Mouse (Mus musculus): ENCODE measurements around the gene Foxo4.

Foxo4 gene

GRCm38 (mm10) chrX:101253952-101254729, at the start of gene Foxo4:
Gene Foxo4, plus strand, starts transcription at chrX:101254528.
- DNase-seq = peak; percentile 82 to 91

GRCm38 (mm10) chrX:101221834-101222795, 32.2 kb upstream of the Foxo4 start, which contains the start of gene Snx12:
Gene Snx12, minus strand, starts transcription at chrX:101222563.
- peak; percentile 68 to 83 for DNase-seq

GRCm38 (mm10) chrX:101222796-101223162, 31.5 kb upstream of the Foxo4 start:
- DNase-seq = no peak

DNA sequence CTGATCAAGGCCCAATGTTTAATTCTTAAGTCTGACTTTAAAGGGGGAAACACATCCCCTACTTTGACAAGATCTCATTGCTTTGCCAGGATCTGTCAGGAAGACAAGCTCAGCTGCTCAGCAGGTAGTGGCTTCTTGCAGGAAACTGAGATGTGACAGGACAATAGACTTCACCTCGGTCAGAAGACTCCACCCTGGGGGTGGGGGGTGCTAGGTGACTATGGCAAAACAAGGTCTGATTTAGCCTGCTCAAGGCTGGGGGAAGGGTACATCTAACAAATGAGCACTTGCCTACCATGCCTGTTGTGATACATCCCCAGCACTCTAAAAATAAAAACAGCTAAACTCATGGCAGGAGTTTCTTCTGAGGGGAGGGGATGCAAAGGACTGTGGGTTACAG, 9.3 kb upstream of the Foxo4 start:
- no peak for DNase-seq

DNA sequence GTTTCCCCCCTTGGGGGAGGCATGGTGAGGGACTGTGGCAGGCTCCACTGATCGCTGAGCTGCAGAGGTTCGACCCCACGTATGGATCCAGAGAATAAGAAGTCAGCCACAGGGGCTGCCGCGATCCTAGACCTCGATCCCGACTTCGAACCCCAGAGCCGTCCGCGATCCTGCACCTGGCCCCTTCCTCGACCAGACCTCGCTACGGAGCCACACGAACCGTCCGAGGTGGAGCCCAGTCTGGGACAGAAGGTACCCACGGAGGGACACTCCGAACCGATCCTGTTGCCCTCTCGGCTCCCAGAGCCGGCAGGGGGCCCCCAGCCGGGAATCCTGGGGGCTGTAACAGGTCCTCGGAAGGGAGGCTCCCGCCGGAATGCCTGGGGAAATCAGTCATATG, 412 bp downstream of the Foxo4 start:
- no peak for DNase-seq

DNA sequence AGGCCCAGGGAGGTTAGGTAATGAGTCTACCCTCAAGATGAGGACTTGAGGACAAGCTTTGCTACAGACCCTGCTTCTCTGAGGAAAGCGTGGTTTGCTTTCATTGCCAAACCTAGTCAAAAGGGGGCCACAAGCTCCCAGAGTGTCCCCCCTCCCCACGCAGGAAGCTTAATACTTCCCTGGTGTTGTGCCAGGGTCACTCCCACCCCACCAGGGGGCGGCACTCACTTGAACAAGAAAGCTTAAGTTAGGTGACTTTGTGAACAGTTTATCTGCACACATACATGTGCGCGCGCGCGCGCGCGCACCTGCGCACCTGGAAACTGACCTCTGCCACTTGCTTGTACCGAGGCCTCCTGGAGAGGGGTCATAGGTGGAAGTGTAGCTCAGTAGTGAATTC, 2.3 kb downstream of the Foxo4 start:
- DNase-seq = peak in 1 of 2 experiments; percentile 51

GRCm38 (mm10) chrX:101260441-101261325, 6.4 kb downstream of the Foxo4 start:
- peak; percentile 15 to 26 for DNase-seq

- DNase-seq = no peak
These were observed 9.6 kb downstream of the Foxo4 start, which contains the start of gene Gm614 for GRCm38 (mm10) chrX:101263892-101264291. Gene Gm614, minus strand, starts transcription at chrX:101263992.

GRCm38 (mm10) chrX:101266631-101267030, 12.3 kb downstream of the Foxo4 start:
- no peak for DNase-seq

DNA sequence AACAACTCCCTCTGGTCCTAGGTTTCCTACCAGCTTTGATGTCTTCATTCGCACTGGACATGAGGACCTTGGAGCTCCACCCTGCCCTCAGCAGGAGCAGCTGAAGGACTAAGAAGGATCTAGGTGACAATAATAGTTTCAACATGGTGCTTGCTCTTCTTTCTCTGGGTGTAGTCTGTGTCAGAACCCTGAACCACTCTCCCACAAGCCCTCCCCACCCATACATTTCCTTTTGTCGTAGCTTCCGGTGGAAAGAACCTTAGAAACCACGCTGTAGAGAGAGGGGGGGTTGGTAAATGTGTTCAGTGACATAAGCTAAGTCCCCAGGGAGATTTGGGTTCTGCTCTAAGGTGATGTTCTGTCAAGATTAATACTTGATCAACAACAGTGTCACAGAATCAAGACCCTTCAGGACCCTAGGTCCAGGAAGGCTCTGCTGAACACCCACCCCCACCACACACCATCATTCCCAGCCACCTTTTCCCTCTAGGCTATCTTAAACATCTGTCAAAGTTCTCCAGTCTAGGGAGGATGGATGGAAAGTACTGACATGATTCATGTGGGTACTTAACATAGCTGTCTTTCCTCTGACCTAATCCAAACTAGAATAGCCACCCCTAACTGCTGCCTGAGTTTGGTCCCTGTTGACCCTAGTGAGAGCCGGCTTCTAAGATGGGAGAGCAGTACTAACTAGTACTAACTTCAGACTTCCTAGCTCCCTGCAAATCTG, 13.9 kb downstream of the Foxo4 start, which contains the start of gene Il2rg:
Gene Il2rg, minus strand, starts transcription at position 231 of the 730 bp plus-strand sequence.
- DNase-seq = peak; percentile 39 to 60

DNA sequence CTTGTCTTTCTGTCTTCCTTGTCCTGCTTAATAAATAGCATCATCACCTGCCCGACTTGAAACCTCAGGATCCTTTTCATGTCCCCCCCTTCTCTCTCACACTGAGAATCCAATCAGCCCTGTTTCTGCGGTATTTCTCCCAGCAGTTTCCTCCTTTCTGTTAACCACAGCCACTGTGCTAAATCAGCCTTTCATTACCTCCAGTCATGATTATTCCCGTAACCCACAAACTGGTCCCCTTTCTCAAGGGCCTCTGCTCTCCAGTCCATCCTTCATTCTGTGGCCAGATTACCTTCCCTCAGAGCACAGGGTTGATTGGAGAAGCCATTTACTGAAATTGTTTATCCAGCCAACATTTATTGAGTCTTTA, 14.4 kb downstream of the Foxo4 start, which contains the start of gene Gm20489:
Gene Gm20489, minus strand, starts transcription at position 269 of the 370 bp plus-strand sequence.
- DNase-seq = no peak

DNA sequence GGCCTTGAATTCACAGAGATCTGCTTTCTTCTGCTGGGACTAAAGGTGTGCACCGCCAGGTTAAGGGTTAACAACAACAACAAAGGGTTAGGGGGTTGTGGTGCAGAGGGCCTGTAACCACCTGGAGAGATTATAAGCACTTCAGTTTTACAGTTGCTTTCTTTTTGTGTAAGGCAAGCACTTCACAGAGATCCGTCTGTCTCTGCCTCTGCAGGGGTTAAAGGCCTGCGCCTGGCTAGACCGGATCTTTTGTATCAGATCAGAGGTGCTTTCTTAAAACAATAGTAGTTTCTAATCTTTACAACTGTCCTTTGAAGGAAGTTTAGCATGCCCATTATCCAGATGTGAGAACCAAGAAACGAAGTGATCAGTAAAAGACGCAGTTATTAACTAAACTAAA, 19.1 kb downstream of the Foxo4 start:
- peak in 1 of 2 experiments; percentile 38 for DNase-seq

DNA sequence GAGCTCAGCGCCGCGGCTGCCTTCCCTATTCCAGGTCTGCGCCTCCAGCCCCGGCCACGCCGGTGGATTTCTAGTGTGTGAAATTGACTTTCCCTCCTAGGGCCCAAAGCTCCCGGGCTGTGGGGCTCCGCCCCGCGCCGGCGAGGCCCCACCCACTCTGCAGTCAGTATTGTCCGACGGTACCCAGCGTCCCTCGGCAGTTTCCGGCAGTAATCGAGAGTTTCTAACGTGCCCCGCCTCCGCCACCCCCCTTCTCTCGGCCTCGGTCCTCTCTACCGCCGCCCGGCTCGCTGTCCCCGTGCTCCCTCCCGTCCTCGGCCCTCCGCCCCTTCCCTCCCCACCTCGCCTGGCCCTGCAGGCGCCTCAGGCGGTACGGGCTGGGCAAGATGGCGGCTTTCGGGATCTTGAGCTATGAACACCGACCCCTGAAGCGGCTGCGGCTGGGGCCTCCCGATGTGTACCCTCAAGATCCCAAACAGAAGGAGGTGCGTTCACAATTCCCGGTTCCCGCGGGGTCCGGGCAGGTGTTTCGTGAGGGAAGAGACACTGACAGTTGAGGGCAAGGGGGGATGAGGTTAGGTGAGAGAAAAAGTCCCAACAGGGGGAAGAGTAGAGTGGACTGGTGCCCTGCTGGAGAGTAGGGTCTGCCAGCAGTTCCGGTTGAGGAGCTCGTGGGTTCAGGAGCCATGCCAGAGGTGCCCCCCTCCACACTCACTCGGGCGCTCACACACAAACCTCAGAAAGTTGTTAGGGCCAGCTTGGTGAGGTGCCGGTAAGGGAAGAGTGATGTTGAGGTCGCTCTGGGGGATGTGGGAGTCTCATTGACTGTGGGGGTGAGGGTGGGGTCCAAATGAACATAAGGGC, 19.8 kb downstream of the Foxo4 start, which contains the start of gene Med12:
Gene Med12, plus strand, starts transcription at position 156 of the 864 bp plus-strand sequence.
- peak; percentile 74 to 83 for DNase-seq

GRCm38 (mm10) chrX:101282813-101283212, 28.5 kb downstream of the Foxo4 start:
- no peak for DNase-seq

DNA sequence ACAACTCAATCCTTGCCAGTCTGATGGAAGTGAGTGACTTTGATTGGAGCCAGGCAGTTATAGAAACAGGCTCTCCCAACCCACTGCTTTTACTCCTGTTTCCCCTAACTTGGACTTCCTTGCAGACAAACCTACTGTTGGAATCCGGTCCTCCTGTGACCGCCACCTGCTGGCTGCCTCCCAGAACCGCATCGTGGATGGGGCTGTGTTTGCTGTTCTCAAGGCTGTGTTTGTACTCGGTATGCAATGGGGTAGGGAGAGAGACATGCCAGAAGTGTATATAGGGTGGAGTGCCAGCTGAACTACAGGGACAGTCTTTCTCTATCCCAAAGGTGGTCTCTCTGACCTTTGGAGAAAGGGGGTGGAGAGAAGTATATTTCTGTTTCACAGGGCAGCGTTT, 31.2 kb downstream of the Foxo4 start:
- DNase-seq = peak; percentile 39 to 50

- no peak for DNase-seq
These were observed 31.8 kb downstream of the Foxo4 start for GRCm38 (mm10) chrX:101285953-101286670.

DNA sequence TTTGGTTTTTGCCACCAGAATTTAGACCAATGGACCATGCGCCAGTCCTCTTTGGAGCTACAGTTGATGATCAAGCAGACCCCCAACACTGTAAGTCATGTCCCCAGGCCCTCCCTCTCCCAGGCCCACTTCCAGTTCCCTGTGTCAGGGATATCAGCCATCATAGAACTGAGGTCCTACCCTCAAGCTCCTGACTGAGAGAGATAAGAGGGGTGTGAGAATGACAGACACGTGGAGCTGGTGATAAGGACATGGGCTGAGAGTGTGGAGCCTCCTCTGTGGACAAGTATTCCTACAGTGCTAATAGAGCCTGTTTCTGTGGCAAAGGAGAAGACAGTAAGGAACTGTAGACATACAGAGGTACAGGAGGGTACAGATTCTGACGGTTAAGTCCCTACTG, 33.2 kb downstream of the Foxo4 start:
- no peak for DNase-seq

DNA sequence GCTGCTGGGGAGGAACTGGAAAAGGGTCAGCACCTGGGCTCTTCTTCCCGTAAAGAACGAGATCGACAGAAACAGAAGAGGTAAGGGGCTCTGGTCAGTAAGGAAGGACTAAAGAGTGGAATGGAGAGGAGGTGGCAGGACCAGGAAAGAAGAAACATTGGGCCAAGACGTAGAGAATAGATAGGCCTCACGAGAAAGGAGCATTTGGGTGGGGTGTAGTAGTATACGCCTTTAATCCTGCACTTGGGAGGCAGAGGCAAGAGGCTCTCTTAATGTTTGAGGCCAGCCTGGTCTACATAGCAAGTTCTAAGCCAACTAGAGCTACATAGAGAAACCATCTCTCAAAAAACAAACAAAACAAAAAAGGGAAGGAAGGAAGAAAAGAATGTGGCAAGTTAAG, 34.1 kb downstream of the Foxo4 start:
- no peak for DNase-seq

- DNase-seq = no peak
These were observed 34.7 kb downstream of the Foxo4 start for GRCm38 (mm10) chrX:101289037-101289436.

DNA sequence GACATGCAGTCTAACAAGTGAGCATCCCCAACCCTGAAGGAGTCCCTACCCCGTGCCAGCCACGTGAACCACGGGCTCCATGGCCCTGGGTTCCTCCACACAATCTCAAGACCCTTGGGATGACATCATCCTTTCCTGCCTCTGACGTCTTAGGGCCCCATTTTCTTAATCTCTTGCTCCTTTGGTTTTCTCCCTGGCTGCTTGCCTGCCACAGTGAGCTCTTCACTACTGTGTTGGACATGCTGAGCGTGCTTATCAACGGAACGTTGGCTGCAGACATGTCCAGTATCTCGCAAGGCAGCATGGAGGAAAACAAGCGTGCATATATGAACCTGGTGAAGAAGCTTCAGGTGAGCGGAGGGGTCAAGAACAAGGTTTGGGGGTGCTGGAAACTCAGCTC, 35.8 kb downstream of the Foxo4 start:
- no peak for DNase-seq

Measured in thymus, adult 18-20 months (tissue).